Mouse (Mus musculus) thymus, postnatal 0 days (tissue): ENCODE data around the gene Gadd45gip1. TPM values are rescaled to one million over a fixed set of nuclear protein-coding genes. Genes with fewer than 3 reads are reported as not detected.
A peak's percentile ranks its signal among the peaks of the same experiment; 100 is the strongest.

Source experiments
- DNase-seq: peaks from one replicate; pipeline ENCODE4 v3.0.0-alpha.2; 2015; ENCODE audit warnings: low spot score
- polyA plus RNA-seq: library from polyadenylated mRNA; unstranded; fragments of >200 nt; fragmentation: Nextera tagmentation; extraction: Ambion mirVana; gene quantifications from 2 replicates; pipeline ENCODE4 v1.2.1, GENCODE M21; 2015

Gene Gadd45gip1
- polyA plus RNA-seq, result 56.4 and 57.4 TPM in 2 replicates

- peak; percentile 24 for DNase-seq
These were observed at the start of gene Gadd45gip1 for GRCm38 (mm10) chr8:84831490-84831889. Gene Gadd45gip1, plus strand, starts transcription at chr8:84831522.

- DNase-seq, result no peak
These were observed 49.4 kb upstream of the Gadd45gip1 start for GRCm38 (mm10) chr8:84781686-84782505.

GRCm38 (mm10) chr8:84782680-84783079 lies 48.6 kb upstream of the Gadd45gip1 start:
- no peak for DNase-seq

- DNase-seq, result no peak
These were observed 48.0 kb upstream of the Gadd45gip1 start for GRCm38 (mm10) chr8:84783198-84783918.

- DNase-seq, result no peak
These were observed 47.3 kb upstream of the Gadd45gip1 start for GRCm38 (mm10) chr8:84783919-84784581.

- no peak for DNase-seq
These were observed 46.4 kb upstream of the Gadd45gip1 start for GRCm38 (mm10) chr8:84784681-84785505.

GRCm38 (mm10) chr8:84785506-84785755 lies 45.9 kb upstream of the Gadd45gip1 start:
- DNase-seq, result no peak

GRCm38 (mm10) chr8:84785756-84786677 lies 45.3 kb upstream of the Gadd45gip1 start:
- DNase-seq, result no peak

- DNase-seq, result no peak
These were observed 44.4 kb upstream of the Gadd45gip1 start for GRCm38 (mm10) chr8:84786801-84787467.

- no peak for DNase-seq
These were observed 43.6 kb upstream of the Gadd45gip1 start for GRCm38 (mm10) chr8:84787523-84788302.

- DNase-seq, result no peak
These were observed 42.4 kb upstream of the Gadd45gip1 start for GRCm38 (mm10) chr8:84788896-84789295.

GRCm38 (mm10) chr8:84789345-84789744 lies 42.0 kb upstream of the Gadd45gip1 start:
- no peak for DNase-seq

GRCm38 (mm10) chr8:84789855-84790486 lies 41.4 kb upstream of the Gadd45gip1 start:
- DNase-seq, result no peak

- DNase-seq, result no peak
These were observed 40.8 kb upstream of the Gadd45gip1 start for GRCm38 (mm10) chr8:84790537-84790936.

GRCm38 (mm10) chr8:84792429-84792947 lies 38.8 kb upstream of the Gadd45gip1 start:
- DNase-seq, result no peak

- no peak for DNase-seq
These were observed 38.2 kb upstream of the Gadd45gip1 start for GRCm38 (mm10) chr8:84793134-84793533.

GRCm38 (mm10) chr8:84793791-84794485 lies 37.4 kb upstream of the Gadd45gip1 start:
- no peak for DNase-seq
